Mouse (Mus musculus): Measurements from ENCODE around the gene Pxk.

DNA sequence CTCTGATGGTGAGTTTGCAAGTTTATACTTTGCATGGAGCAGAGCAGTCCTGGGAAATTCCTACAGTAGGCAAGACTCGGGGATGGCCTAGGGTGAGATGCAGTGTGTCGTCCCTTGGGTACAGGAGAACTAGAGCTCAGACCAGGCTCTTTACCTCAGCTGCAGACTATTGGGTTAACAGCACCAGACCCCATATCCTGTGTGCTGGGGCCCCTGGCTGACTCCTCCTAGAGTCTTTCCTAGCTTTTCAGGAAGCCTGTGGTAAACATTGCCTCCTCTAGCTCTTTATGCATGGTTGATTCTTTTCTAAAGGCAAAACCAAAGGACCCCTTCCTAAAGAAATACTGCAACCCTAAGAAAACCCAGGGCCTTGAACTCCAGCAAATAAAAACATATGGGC is 43.1 kb downstream of the Pxk start:
- TF ChIP-seq CTCF (IDR thresholded peaks at IDR 0.05; ENCODE audit: low read depth): no peak
- TF ChIP-seq EP300 (IDR thresholded peaks at IDR 0.05; ENCODE audit: low read depth): no peak

Measured in liver, postnatal 0 days (tissue).